Mouse (Mus musculus) B cell, adult (primary cell): ENCODE data around the gene Olfr1287. TPM values are rescaled to one million over a fixed set of nuclear protein-coding genes. Genes with fewer than 3 reads are reported as not detected.

Experiments used
- total RNA-seq: library from RNA; stranded (reverse); gene quantifications from 4 replicates; pipeline ENCODE4 v1.2.4, GENCODE M21; 2023; ENCODE audit not compliant: inconsistent age

Gene Olfr1287
- total RNA-seq: not detected in 4 replicates

GRCm38 (mm10) chr2:111448842-111449241 is at the start of gene Olfr1287:
Gene Olfr1287, plus strand, starts transcription at chr2:111449142.

GRCm38 (mm10) chr2:111422931-111423330 is 26.0 kb upstream of the Olfr1287 start, which contains the start of gene Olfr1286:
Gene Olfr1286, minus strand, starts transcription at chr2:111423115.

GRCm38 (mm10) chr2:111473801-111474200 is 24.9 kb downstream of the Olfr1287 start, which contains the start of gene Olfr1288:
Gene Olfr1288, plus strand, starts transcription at chr2:111474101.

GRCm38 (mm10) chr2:111480519-111480918 is 31.6 kb downstream of the Olfr1287 start, which contains the start of gene Olfr1289:
Gene Olfr1289, plus strand, starts transcription at chr2:111480819.

GRCm38 (mm10) chr2:111493729-111494128 is 44.8 kb downstream of the Olfr1287 start, which contains the start of gene Olfr1290:
Gene Olfr1290, minus strand, starts transcription at chr2:111493829.

GRCm38 (mm10) chr2:111496880-111497279 is 47.9 kb downstream of the Olfr1287 start, which contains the start of gene Olfr1291-ps1:
Gene Olfr1291-ps1, plus strand, starts transcription at chr2:111497180.

Other genes with a start within 250 kb of the Olfr1287 start
- not detected in 4 replicates for gene 4930430A15Rik, start 219.5 kb upstream of the Olfr1287 start, total RNA-seq
- not detected in 4 replicates for gene Olfr1275, start 213.9 kb upstream of the Olfr1287 start, total RNA-seq
- gene Olfr1276, start 194.6 kb upstream of the Olfr1287 start, total RNA-seq: not detected in 4 replicates
- gene Olfr1277, start 175.0 kb upstream of the Olfr1287 start, total RNA-seq: not detected in 4 replicates
- gene Olfr1278, start 159.0 kb upstream of the Olfr1287 start, total RNA-seq: not detected in 4 replicates
- gene Olfr1279, start 148.5 kb upstream of the Olfr1287 start, total RNA-seq: not detected in 4 replicates
- not detected in 4 replicates for gene Olfr1280, start 135.1 kb upstream of the Olfr1287 start, total RNA-seq
- not detected in 4 replicates for gene Olfr1281, start 122.6 kb upstream of the Olfr1287 start, total RNA-seq
- not detected in 4 replicates for gene Olfr1282, start 113.1 kb upstream of the Olfr1287 start, total RNA-seq
- not detected in 4 replicates for gene Olfr1283, start 82.4 kb upstream of the Olfr1287 start, total RNA-seq
- gene Olfr1284, start 73.6 kb upstream of the Olfr1287 start, total RNA-seq: not detected in 4 replicates
- gene Olfr1286, start 26.0 kb upstream of the Olfr1287 start, total RNA-seq: not detected in 4 replicates
- not detected in 4 replicates for gene Olfr1288, start 25.0 kb downstream of the Olfr1287 start, total RNA-seq
- gene Olfr1289, start 31.7 kb downstream of the Olfr1287 start, total RNA-seq: not detected in 4 replicates
- gene Olfr1290, start 44.7 kb downstream of the Olfr1287 start, total RNA-seq: not detected in 4 replicates
- gene Olfr1291-ps1, start 48.0 kb downstream of the Olfr1287 start, total RNA-seq: not detected in 4 replicates
- gene Olfr1293-ps, start 76.1 kb downstream of the Olfr1287 start, total RNA-seq: not detected in 4 replicates
- gene Olfr1294, start 91.1 kb downstream of the Olfr1287 start, total RNA-seq: not detected in 4 replicates
- not detected in 4 replicates for gene Olfr1295, start 120.5 kb downstream of the Olfr1287 start, total RNA-seq
- gene Olfr1297, start 177.4 kb downstream of the Olfr1287 start, total RNA-seq: not detected in 4 replicates
- not detected in 4 replicates for gene Olfr1298, start 200.1 kb downstream of the Olfr1287 start, total RNA-seq
- not detected in 4 replicates for gene Olfr1299, start 212.3 kb downstream of the Olfr1287 start, total RNA-seq